Mouse (Mus musculus) spleen, embryonic (tissue): Measurements from ENCODE around the gene Hck.

ENCODE experiments used
- CTCF ChIA-PET: fragments of 350-600 bp; sonication (Branson Sonifier 250); formaldehyde crosslinking; loops from one replicate; lab custom pipeline; 2022; lab: Charles Lee

The Hck gene

DNA sequence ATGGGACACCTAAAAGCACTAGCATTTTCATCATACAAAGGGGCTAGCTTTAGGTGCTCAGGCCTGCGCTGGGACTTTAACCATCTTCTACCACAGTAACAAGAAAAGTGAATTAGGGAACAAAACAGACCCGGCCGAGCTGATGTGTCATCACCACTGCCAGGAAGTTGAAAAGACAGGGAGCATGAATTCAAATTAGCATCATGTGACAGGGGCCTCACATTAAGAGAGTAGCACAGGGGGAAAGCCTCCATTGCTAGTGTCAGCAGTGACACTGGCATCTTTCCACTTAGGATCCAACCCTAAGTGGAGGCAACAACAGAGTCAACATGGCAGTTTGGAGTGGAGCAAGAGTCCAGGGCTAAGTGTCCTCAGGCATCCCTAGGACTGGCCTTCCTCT lies 39.0 kb downstream of the Hck start:
- CTCF ChIA-PET: interaction anchor here (1.0 to 1.1 kb wide), 2 partner anchors 22 to 67 kb away, joined by 3 to 4 read pairs; no protein-coding TSS in a partner anchor

- CTCF ChIA-PET: interaction anchor here (0.6 to 1.1 kb wide), 3 partner anchors 13 to 67 kb away, joined by 3 to 4 read pairs (median 3); no protein-coding TSS in a partner anchor
Measured at GRCm38 (mm10) chr2:153147715-153148114, 39.4 kb downstream of the Hck start.

DNA sequence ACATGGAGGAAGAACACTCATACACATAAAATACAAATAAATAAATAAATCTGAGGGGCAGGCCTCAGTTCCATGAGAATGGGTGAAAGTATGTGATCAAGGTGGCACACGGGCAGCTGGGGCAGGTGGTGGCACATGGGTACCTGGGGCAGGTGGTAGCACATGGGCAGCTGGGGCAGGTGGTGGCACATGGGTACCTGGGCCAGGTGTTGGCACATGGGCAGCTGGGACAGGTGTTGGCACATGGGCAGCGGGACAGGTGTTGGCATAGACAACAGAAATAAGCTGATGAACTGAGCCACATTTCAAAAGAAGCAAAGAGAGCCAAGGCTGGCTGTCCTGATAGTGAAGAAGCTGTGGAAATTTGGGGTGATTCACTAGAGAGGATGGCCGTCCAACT lies 41.5 kb downstream of the Hck start:
- CTCF ChIA-PET: interaction anchor here (0.6 kb wide), 1 partner anchor 69 kb away, joined by 3 read pairs; no protein-coding TSS in a partner anchor

- CTCF ChIA-PET: no interaction called here
Measured at GRCm38 (mm10) chr2:153151026-153151425, 42.8 kb downstream of the Hck start.

GRCm38 (mm10) chr2:153151926-153152665 lies 43.8 kb downstream of the Hck start:
- CTCF ChIA-PET: no interaction called here

GRCm38 (mm10) chr2:153153033-153153450 lies 44.8 kb downstream of the Hck start:
- CTCF ChIA-PET: interaction anchor here (1.1 kb wide), 1 partner anchor 62 kb away, joined by 6 read pairs; no protein-coding TSS in a partner anchor

- CTCF ChIA-PET: no interaction called here
Measured at GRCm38 (mm10) chr2:153157270-153157669, 49.0 kb downstream of the Hck start.

DNA sequence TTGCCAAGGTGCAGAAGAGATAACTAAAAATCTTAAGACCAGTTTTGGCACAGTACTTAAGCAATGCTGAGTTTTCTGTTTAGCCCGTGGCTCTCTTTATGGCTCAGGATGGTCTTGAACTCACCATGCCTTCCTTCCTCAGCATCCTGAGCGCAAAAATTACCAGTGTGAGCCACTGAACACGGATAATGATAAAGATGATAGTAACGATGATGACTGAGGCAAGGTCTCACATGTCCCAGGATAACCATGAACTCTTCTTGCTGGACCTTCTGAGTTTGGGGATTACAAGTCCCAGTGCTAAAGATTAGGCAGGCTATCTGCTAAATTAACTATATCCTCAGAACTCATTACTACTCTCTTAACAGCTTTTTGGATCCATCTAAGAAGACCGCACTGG lies 51.9 kb downstream of the Hck start:
- CTCF ChIA-PET: no interaction called here

GRCm38 (mm10) chr2:153160844-153161683 lies 52.8 kb downstream of the Hck start, which contains the start of gene Tm9sf4:
Tm9sf4 (plus strand) TSS chr2:153161303.
- CTCF ChIA-PET: interaction anchor here (0.6 to 1.2 kb wide), 2 partner anchors 18 to 73 kb away, joined by 3 to 11 read pairs; no protein-coding TSS in a partner anchor

- CTCF ChIA-PET: interaction anchor here (0.6 to 1.2 kb wide), 2 partner anchors 19 to 72 kb away, joined by 3 to 11 read pairs; no protein-coding TSS in a partner anchor
Measured at GRCm38 (mm10) chr2:153161684-153162080, 53.4 kb downstream of the Hck start.

GRCm38 (mm10) chr2:153167136-153167535 lies 58.9 kb downstream of the Hck start:
- CTCF ChIA-PET: no interaction called here

- CTCF ChIA-PET: no interaction called here
Measured at GRCm38 (mm10) chr2:153168134-153168820, 60.0 kb downstream of the Hck start.

- CTCF ChIA-PET: no interaction called here
Measured at GRCm38 (mm10) chr2:153170490-153171224, 62.4 kb downstream of the Hck start.

DNA sequence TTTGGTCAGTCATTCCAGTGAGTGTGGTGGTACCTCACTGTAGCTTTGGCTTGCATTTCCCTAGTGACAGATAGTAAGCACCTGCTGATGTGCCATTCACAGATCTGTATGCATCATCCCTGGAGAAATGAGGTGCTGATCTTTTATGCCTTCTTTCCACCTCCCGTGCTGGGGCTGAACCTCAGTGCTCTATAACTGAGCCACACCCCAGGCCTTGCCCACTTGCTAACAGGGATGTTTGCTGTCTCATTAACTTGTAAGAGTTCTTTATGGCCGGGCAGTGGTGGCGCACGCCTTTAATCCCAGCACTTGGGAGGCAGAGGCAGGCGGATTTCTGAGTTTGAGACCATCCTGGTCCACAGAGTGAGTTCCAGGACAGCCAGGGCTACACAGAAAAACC lies 63.7 kb downstream of the Hck start:
- CTCF ChIA-PET: interaction anchor here (0.7 kb wide), 1 partner anchor 23 kb away, joined by 5 read pairs; no protein-coding TSS in a partner anchor

- CTCF ChIA-PET: no interaction called here
Measured at GRCm38 (mm10) chr2:153175995-153176570, 67.8 kb downstream of the Hck start.

- CTCF ChIA-PET: no interaction called here
Measured at GRCm38 (mm10) chr2:153177188-153177587, 68.9 kb downstream of the Hck start.

- CTCF ChIA-PET: no interaction called here
Measured at GRCm38 (mm10) chr2:153179126-153179860, 71.0 kb downstream of the Hck start.

GRCm38 (mm10) chr2:153179961-153180360 lies 71.7 kb downstream of the Hck start:
- CTCF ChIA-PET: no interaction called here

GRCm38 (mm10) chr2:153186176-153186591 lies 77.9 kb downstream of the Hck start:
- CTCF ChIA-PET: no interaction called here

DNA sequence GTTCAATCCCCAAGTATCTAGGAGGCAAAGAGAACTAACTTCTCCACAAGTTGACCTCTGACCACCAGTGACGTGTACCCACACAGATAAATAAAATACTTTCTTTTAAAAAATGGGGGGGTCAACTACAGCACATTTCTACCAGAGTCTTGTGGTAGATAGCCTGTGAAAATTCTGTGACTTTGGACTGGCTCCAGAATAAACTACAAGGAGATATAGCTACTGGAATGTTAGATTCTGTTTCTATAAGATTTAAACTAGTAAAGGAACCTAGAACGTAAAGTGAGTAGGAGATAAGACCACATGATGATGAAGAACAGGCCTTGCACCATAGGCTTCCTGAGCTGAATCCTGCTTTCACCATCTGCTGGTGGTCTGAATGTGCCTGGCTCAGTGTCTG lies 79.6 kb downstream of the Hck start:
- CTCF ChIA-PET: no interaction called here
